Mouse (Mus musculus) stomach, embryonic 16.5 days (tissue): Measurements from ENCODE around the gene 4930415O20Rik. TPM values are rescaled to one million over a fixed set of nuclear protein-coding genes. Genes with fewer than 3 reads are reported as not detected.
A peak's percentile ranks its signal among the peaks of the same experiment; 100 is the strongest.

Experiments used
- ATAC-seq: fragments of 200-750 bp; cut with Nextera tagmentation; 2 replicates; pipeline ENCODE4 v1.8.0; 2017; ENCODE audit warnings: moderate number of reproducible peaks, moderate TSS enrichment; ENCODE audit not compliant: insufficient read depth, low FRiP score
- H3K27ac ChIP-seq: fragments of 300-500 bp; sonication (generic); 2 replicates; pipeline ENCODE4 v1.5.1; 2014; ENCODE audit warnings: low read length
- H3K27me3 ChIP-seq: fragments of 300-500 bp; sonication (generic); 2 replicates; pipeline ENCODE4 v1.6.1; 2014; ENCODE audit warnings: low read length, control low read depth, mixed read lengths; ENCODE audit not compliant: control insufficient read depth, insufficient read depth
- H3K36me3 ChIP-seq: fragments of 300-500 bp; sonication (generic); 2 replicates; pipeline ENCODE4 v1.6.1; 2014; ENCODE audit warnings: low read length; ENCODE audit not compliant: control insufficient read depth, insufficient read depth
- H3K4me1 ChIP-seq: fragments of 300-500 bp; sonication (generic); 2 replicates; pipeline ENCODE4 v1.6.1; 2014; ENCODE audit warnings: low read length, control low read depth, mixed read lengths; ENCODE audit not compliant: control insufficient read depth, insufficient read depth
- H3K4me2 ChIP-seq: fragments of 300-500 bp; sonication (generic); 2 replicates; pipeline ENCODE4 v1.6.1; 2014; ENCODE audit warnings: low read depth, low read length, mixed read lengths
- H3K4me3 ChIP-seq: fragments of 300-500 bp; sonication (generic); replicated peaks from 2 replicates; pipeline ENCODE4 v1.5.1; 2014; ENCODE audit warnings: mild to moderate bottlenecking, low read length
- H3K9ac ChIP-seq: fragments of 300-500 bp; sonication (generic); 2 replicates; pipeline ENCODE4 v1.6.1; 2014; ENCODE audit warnings: low read length
- H3K9me3 ChIP-seq: fragments of 300-500 bp; sonication (generic); replicated peaks from 2 replicates; pipeline ENCODE4 v1.6.1; 2016; ENCODE audit warnings: low read length, control low read depth; ENCODE audit not compliant: control insufficient read depth
- WGBS: fragments of 180-500 bp; shearing (Covaris S2); extraction: QIAGEN DNeasy Blood & Tissue Kit; methylation state at CpG from one replicate; pipeline ENCODE4 v1.1.7; 2014; 5-methylcytosine and 5-hydroxymethylcytosine counted together
- polyA plus RNA-seq: library from polyadenylated mRNA; unstranded; fragments of >200 nt; fragmentation: Nextera tagmentation; extraction: Ambion mirVana; gene quantifications from 2 replicates; pipeline ENCODE4 v1.2.1, GENCODE M21; 2015

The 4930415O20Rik gene
- polyA plus RNA-seq: 0.44 and 0.45 TPM in 2 replicates

- ATAC-seq: no peak
- WGBS: 75% methylated on average over 10 of the region's 10 CpGs
These were observed at the start of gene 4930415O20Rik, which contains the start of gene Ccnt1 for GRCm38 (mm10) chr15:98570873-98571538. Gene 4930415O20Rik, plus strand, starts transcription at chr15:98571004. Gene Ccnt1, minus strand, starts transcription at chr15:98570923.

GRCm38 (mm10) chr15:98521245-98521644 lies 49.6 kb upstream of the 4930415O20Rik start:
- H3K27ac ChIP-seq: no peak overlapping the region
- peaks cover 29% of the 10 kb centered on the region for H3K36me3 ChIP-seq
- WGBS: 92% methylated on average over 3 of the region's 3 CpGs

More at GRCm38 (mm10) chr15:98570873-98571538, at the start of gene 4930415O20Rik, which contains the start of gene Ccnt1:
- Histone ChIP-seq H3K9me3 (no peaks in the 10 kb centered on the region), H3K9ac (no peak within 1 kb of the TSS), H3K4me1 (peaks cover 10% of the 10 kb centered on the region), H3K27me3 (no peaks in the 10 kb centered on the region), H3K27ac (no peak within 1 kb of the TSS), H3K4me2 (no peak within 1 kb of the TSS), H3K36me3 (no peaks in the 10 kb centered on the region; the same call in 1 of the 2 replicates), H3K4me3 (no peak within 1 kb of the TSS)

GRCm38 (mm10) chr15:98526057-98526456 lies 44.7 kb upstream of the 4930415O20Rik start:
- Histone ChIP-seq H3K36me3 (peaks cover 44% of the 10 kb centered on the region), H3K9ac (no peak overlapping the region), H3K4me3 (no peak overlapping the region), H3K4me1 (no peaks in the 10 kb centered on the region), H3K4me2 (no peak overlapping the region), H3K9me3 (no peaks in the 10 kb centered on the region), H3K27me3 (no peaks in the 10 kb centered on the region), H3K27ac (no peak overlapping the region)
- whole genome bisulfite sequencing: 72% methylated on average over 5 of the region's 5 CpGs
- no peak for ATAC-seq

More at GRCm38 (mm10) chr15:98521245-98521644, 49.6 kb upstream of the 4930415O20Rik start:
- no peak for ATAC-seq
- no peak overlapping the region for H3K9ac ChIP-seq
- no peaks in the 10 kb centered on the region for H3K9me3 ChIP-seq
- no peaks in the 10 kb centered on the region for H3K4me1 ChIP-seq
- H3K4me3 ChIP-seq: no peak overlapping the region
- no peak overlapping the region for H3K4me2 ChIP-seq
- no peaks in the 10 kb centered on the region for H3K27me3 ChIP-seq

- peaks cover under 1% of the 10 kb centered on the region; the same call in 1 of the 2 replicates for H3K4me1 ChIP-seq
- H3K27me3 ChIP-seq: no peaks in the 10 kb centered on the region
- H3K9ac ChIP-seq: no peak overlapping the region
- 95% methylated on average over 5 of the region's 5 CpGs for WGBS
- H3K9me3 ChIP-seq: no peaks in the 10 kb centered on the region
- no peak overlapping the region for H3K4me3 ChIP-seq
- H3K27ac ChIP-seq: no peak overlapping the region
- H3K36me3 ChIP-seq: peaks cover 46% of the 10 kb centered on the region
- no peak overlapping the region for H3K4me2 ChIP-seq
- ATAC-seq: no peak
These were observed 43.6 kb upstream of the 4930415O20Rik start for GRCm38 (mm10) chr15:98527056-98527771.

GRCm38 (mm10) chr15:98528066-98528563 lies 42.7 kb upstream of the 4930415O20Rik start:
- no peaks in the 10 kb centered on the region for H3K9me3 ChIP-seq
- 91% methylated on average over 5 of the region's 5 CpGs for WGBS
- peaks cover 40% of the 10 kb centered on the region for H3K36me3 ChIP-seq

GRCm38 (mm10) chr15:98532281-98532680 lies 38.5 kb upstream of the 4930415O20Rik start:
- peaks cover 7% of the 10 kb centered on the region; the same call in 1 of the 2 replicates for H3K4me1 ChIP-seq
- no peak for ATAC-seq
- H3K36me3 ChIP-seq: peaks cover 21% of the 10 kb centered on the region
- H3K9me3 ChIP-seq: no peaks in the 10 kb centered on the region
- no peaks in the 10 kb centered on the region for H3K27me3 ChIP-seq
- WGBS: 21% methylated on average over 5 of the region's 5 CpGs
- H3K4me2 ChIP-seq: peak overlapping the region; percentile 91
- peak overlapping the region; percentile 96; the same call in 1 of the 2 replicates for H3K9ac ChIP-seq
- H3K4me3 ChIP-seq: peak overlapping the region; percentile 86
- no peak overlapping the region for H3K27ac ChIP-seq

More at GRCm38 (mm10) chr15:98528066-98528563, 42.7 kb upstream of the 4930415O20Rik start:
- Histone ChIP-seq H3K4me3 (no peak overlapping the region), H3K27me3 (no peaks in the 10 kb centered on the region), H3K27ac (no peak overlapping the region), H3K4me1 (peaks cover 7% of the 10 kb centered on the region; the same call in 1 of the 2 replicates), H3K9ac (no peak overlapping the region), H3K4me2 (no peak overlapping the region)
- no peak for ATAC-seq

- WGBS: under 1% methylated on average over 18 of the region's 18 CpGs
- Histone ChIP-seq H3K27ac (peak overlapping the region; percentile 99), H3K36me3 (peaks cover 15% of the 10 kb centered on the region), H3K9ac (peak overlapping the region; percentile 96), H3K9me3 (no peaks in the 10 kb centered on the region), H3K4me3 (peak overlapping the region; percentile 86), H3K4me1 (peaks cover 7% of the 10 kb centered on the region; the same call in 1 of the 2 replicates), H3K4me2 (peak overlapping the region; percentile 91), H3K27me3 (no peaks in the 10 kb centered on the region)
- no peak for ATAC-seq
These were observed 37.7 kb upstream of the 4930415O20Rik start for GRCm38 (mm10) chr15:98533035-98533531.

GRCm38 (mm10) chr15:98533881-98534627 lies 36.8 kb upstream of the 4930415O20Rik start, which contains the start of gene Kansl2:
Gene Kansl2, minus strand, starts transcription at chr15:98534264.
- H3K9ac ChIP-seq: peak within 1 kb of the TSS; percentile 96
- no peaks in the 10 kb centered on the region for H3K9me3 ChIP-seq
- peak within 1 kb of the TSS; percentile 86 for H3K4me3 ChIP-seq
- H3K27me3 ChIP-seq: no peaks in the 10 kb centered on the region
- H3K4me2 ChIP-seq: peak within 1 kb of the TSS; percentile 91
- peaks cover 7% of the 10 kb centered on the region; the same call in 1 of the 2 replicates for H3K4me1 ChIP-seq
- WGBS: under 1% methylated on average over 69 of the region's 70 CpGs
- H3K27ac ChIP-seq: peak within 1 kb of the TSS; percentile 99
- peak; percentile 100 for ATAC-seq
- peaks cover 15% of the 10 kb centered on the region for H3K36me3 ChIP-seq
